Mouse (Mus musculus) frontal cortex, adult (tissue): Measurements from ENCODE around the gene Spata6.

Source experiments
- ATAC-seq: cut with Nextera tagmentation; 2 replicates; pipeline ENCODE4 v1.9.2; 2017; ENCODE audit warnings: mild to moderate bottlenecking, moderate library complexity, mixed read lengths; ENCODE audit not compliant: low TSS enrichment

The Spata6 gene

GRCm38 (mm10) chr4:111838882-111839281, 119.1 kb downstream of the Spata6 start:
- no peak for ATAC-seq

- ATAC-seq: peak; percentile 62; the same call in 1 of the 2 replicates
These were observed 132.8 kb downstream of the Spata6 start for GRCm38 (mm10) chr4:111852626-111853025.

- ATAC-seq: peak; percentile 89
These were observed 146.9 kb downstream of the Spata6 start for GRCm38 (mm10) chr4:111866701-111867100.

GRCm38 (mm10) chr4:111867743-111868401, 148.1 kb downstream of the Spata6 start:
- ATAC-seq: peak; percentile 88
